Mouse (Mus musculus) spleen, postnatal 36 days (tissue): ENCODE measurements around the gene Ccdc97.
"Not testable (repeated sequence)": the region's sequence is repeated elsewhere in the genome, so short reads cannot be mapped to it uniquely, and the experiment has no call there.

ENCODE experiments used
- DNase-seq, 2 experiments: peaks; one replicate each; pipeline ENCODE4 v3.0.0; 2022; ENCODE audit warnings: low spot score in 2 of 2, mixed read lengths in 1 of 2

The Ccdc97 gene

DNA sequence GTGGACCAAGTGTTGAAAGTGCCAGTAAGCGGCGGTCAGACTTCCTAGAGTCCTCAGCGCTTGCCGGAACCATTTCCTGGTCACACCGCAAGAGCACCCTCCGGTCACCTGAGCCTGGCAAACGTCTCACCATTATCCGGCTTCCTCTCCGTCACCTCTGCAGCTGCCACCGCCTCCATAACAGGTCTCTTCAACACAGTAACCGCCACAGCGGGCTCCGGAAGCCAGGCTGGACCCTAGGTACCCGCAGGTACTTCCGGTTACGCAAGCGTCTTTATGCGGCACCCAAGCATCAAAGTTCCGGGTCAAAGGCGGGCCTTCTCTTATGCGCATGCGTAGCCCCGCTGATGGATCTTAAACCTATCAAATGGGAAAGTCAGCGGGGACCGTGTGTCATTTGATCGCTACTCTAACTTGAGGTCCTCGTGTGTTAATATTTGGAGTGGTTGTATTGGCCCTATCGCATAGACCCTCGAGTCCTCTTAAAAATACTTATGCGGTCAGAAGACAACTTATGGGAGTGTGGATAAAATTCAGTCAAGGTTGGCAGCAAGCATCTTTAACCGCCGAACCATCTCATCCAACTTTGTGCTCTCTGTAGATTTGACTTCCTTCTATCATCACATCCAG, at the start of gene Ccdc97:
TSS of gene Ccdc97 (minus strand) at position 301 of the 630 bp plus-strand sequence.
- peak; percentile 92 to 95 for DNase-seq

DNA sequence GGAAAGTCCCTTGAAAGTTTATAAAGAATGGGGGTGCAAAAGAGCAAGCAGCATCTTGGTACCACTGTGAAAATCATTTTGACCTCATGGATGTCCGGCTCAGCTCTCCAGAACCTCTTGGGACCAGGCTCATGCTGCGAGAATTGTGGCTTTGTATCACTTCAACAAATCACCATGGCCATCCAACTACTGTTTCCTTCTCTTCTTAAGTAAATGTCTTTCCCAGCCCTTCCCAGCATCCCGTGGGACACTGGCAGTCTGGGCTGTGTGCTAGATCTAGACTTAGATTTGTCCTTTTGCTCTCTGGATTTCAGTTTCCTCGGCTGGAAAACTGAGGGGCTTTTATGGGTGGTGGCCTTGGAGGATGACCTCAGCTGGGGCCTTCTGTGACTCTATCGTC, 49.3 kb upstream of the Ccdc97 start:
- no peak for DNase-seq

DNA sequence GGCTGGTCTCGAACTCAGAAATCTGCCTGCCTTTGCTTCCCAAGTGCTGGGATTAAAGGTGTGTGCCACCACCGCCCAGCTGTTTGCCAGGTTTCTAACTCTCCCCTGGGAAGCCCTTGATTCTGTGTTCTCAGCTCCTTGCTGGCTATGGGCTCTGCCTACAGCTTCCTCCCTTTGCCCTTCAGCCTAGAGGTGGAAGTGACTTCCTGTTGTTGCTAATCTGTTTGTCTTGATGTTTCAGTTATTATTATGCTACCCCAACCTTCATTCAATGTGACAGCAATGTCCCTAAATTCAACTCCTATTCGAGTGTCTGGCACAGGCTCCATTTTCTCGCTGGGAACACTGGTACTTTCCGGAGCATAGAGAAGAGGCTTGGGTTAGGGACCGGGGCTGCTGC, 47.2 kb upstream of the Ccdc97 start:
- DNase-seq: no peak

DNA sequence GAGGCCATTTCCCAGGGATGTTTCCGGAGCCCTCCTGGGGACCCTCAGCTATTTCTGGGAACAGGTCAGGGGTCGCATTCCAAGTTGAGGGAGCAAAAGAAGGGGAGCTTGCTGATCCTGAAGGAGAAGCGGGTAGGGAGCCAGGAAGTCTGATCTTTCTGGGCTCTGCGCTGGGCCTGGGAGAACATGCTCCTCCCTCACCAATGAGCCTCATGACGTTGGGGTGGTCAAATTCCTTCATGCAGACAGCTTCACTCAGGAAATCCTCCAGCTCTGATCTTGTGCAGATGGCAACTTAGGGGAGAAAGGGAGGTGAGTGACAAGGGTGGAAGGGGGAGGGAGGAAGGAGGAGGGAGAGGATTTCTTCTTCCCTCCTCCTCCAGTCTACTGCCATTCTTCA, 45.3 kb upstream of the Ccdc97 start:
- no peak for DNase-seq

DNA sequence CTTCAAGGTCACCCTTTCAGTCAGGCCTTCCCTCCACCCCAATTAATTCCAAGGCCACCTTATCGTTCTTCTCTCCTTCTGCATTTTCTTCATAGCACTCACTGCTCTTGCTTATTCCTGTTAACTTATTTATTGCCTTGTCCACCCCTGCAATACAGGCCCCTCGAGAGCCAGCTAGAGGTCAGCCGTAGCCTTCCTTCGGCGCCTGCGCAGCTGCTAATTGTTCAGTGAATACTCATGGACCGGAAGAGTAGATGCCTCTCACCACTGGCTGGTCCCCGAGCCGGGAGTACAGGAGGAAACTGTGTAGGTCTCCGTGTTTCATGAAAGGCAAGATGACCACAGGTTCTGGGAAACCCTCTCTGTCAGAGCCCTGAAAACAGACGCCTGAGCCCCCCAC, 44.8 kb upstream of the Ccdc97 start:
- DNase-seq: no peak

DNA sequence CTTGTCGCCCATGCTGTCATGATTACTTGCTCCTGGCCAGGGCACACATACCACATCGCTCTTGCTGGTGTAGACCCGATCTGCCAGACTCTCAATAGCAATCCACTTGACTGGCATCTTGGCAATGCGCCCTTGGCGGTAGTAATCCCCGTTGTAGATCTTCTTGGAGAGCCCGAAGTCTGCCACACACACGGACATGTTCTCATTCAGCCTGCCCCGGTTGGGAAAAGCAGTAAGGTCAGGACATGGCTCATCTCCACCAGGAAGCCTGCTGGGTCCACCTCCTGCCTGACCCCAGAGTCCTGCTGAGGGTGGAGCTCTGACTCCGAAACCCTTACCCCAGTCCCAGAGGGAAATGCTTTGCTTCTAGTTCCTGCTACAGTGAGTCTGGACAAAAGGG, 42.5 kb upstream of the Ccdc97 start:
- DNase-seq: no peak

DNA sequence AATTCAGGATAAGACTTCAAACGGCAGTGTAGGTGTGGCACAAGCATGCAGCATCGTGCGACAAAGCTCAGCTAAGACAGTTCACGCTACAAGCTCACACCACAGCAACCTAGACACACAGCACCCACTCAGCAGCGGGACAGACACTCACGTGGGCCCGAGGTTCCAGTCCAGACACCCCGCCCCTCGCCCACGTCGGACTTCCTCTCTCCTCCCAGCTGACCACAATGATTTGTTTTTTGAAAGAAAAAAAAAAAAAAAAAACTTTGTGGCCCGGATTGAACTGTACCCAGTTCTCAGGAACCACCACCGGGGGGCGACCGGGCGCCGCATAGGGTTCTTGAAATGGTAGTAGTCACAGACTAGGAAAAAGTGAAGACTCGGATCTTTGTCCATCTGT, 37.1 kb upstream of the Ccdc97 start:
- DNase-seq: peak; percentile 91 to 93

DNA sequence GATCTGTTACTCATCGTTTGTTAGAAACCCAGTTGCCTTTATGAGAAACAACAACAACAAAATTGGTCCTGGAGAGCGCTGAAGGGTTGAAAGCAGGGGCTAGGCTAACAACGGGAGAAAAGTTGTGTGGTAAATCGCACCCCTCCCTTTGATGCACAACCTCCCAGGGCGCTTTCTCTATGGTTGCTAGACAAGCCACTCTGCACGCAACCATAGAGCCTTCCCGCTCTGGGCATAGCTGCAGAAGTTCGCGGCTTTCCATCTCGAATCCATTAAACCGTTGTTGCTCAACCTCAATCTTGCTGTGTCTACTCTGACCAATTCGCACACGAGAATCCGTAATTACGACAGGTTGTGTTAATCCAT, 36.6 kb upstream of the Ccdc97 start:
- DNase-seq: peak in 1 of 2 experiments; percentile 68

DNA sequence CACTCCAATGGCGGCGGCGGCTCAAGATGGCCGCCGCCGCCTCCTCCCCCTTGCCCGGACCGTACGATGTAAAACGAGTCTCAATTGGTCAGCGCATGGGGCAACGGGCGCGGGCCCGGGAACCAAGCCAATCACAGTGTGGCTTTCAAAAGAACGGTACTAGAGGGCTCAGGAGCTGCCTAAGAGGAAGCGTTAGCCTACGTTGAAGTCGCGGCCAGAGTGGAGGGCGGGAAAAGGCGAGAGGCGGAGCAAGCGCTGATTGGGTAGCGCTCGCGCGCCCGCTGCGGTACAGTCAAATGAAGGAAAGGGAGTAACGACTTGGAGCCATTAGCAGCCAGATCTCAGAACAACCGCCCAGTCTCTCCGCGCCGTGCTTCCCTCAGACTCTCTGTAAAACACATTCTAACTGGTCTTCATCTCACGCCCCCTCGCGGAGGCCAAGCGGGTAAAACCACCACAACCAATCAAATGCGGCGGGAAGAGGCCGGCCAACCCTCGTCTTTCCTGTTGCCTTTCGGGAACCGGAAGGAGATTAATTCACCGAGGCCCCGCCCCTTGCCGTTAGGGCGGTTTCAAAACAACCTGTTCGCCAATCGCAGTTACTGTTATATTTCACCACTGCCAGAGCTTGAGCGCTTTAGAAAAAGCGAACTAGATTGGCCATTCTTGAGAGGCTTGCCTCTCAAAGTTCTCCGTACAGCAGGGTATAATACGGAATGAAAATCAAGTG, 36.0 kb upstream of the Ccdc97 start, which contains the start of gene Hnrnpul1:
TSS of gene Hnrnpul1 (minus strand) at position 20 of the 730 bp plus-strand sequence.
- peak; percentile 99 for DNase-seq

DNA sequence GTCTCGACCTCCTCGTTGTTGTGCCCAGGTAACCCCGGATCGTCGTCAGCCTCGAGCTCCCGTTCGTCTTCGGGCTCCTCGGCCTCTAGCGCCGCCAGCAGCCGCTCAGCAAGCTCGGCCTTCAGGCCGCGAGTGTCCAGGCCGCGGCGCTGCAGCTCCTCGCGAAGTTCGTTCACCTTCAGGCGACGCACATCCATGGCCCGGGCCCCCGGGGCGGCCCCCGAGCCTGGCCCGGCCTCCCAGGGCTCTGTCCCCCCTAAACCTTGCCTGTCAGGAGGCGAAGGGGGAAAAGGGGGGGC, 35.5 kb upstream of the Ccdc97 start:
- no peak for DNase-seq

DNA sequence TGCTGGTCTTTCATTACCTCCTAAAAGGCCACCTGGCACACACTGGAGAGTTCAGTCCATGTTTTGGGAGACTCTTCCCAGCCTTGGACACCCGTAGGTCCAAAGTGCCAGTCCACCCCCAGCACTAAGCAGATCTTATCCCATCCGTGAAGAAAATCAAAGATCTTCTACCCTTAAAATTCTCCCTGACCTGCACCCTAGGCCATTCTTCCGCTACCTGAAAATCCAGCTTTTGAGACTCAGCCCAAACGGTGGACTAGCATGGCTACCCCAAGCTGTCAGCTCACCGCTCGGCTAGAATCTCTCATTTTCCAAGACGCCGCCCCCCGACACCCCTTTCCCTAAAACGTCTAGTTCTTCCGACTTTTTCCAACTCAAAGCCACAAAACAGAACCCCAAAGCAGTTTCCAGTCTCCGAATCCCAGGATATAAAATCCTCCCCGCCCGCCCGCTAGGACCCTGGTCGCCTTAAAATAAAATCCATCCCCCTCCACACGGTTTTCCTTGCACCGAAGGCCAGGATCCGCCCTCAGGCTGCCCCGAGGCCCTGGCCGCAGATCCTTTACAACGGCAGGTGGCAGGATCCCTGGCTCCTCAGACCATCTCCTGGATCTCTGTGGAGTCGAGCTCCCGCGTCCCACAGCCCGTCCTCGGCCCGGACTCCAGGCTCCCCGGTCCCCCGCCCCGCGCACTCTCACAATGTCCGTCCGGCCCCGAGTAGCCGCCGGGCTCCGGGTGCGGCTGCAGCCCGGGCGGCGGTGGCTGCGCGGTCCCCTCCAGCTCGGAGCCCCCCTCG, 35.0 kb upstream of the Ccdc97 start:
- DNase-seq: no peak

DNA sequence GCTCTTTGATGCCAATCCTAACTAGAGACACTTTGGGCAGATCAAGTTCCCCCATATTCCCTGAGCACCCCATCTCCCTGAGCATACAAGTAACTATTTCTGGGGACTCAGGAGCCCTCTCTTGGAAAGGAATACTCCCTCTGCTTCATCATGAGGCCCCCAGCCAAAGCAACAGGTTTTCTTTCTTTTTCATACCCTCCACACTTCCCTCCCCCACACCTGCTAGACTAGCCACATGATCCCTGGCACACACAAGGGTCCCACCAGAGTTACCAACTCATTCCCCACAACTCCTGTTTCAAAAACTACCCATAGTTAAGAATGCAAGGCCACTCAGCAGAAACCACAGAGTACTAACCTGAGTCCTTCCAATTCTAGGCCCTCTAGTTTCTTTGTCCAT, 34.2 kb upstream of the Ccdc97 start:
- DNase-seq: no peak

DNA sequence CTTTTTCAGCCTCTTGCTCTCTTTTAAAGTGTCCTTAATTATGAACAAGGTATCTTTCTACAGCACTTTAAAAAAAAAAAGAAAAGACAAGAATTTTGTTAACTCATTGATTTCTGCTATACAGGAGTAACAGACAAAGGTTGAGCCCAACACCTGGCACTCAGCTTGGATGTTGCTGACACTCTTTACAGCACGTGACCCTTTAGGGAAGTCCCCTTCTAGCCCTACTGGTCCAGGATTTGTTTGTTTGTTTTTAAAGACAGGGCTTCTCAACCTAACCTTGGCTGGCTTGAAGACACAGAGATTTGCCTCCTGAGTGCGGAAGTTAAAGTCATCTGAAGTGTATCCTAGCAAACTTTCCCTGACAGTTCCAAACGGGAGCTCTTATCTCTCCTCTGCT, 28.0 kb upstream of the Ccdc97 start:
- DNase-seq: no peak

DNA sequence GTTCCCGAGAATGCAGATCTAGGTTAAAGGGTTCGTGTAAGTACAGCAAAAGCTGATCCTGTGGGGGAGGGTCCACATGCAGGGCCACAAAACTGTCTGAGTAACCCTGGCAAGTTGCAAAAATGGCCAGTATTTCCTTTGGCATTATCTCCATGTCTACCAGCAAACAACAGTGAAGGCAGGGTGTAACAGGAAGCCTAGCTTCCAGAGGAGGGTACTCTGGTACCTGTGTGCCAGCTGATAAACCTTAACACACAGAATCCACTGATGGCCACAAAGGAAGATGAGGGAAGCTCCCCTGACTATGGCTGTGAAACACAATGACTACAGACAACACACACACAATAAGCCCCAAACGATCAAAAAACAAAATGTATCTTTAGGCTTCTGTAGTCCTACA, 19.4 kb upstream of the Ccdc97 start:
- DNase-seq: no peak

DNA sequence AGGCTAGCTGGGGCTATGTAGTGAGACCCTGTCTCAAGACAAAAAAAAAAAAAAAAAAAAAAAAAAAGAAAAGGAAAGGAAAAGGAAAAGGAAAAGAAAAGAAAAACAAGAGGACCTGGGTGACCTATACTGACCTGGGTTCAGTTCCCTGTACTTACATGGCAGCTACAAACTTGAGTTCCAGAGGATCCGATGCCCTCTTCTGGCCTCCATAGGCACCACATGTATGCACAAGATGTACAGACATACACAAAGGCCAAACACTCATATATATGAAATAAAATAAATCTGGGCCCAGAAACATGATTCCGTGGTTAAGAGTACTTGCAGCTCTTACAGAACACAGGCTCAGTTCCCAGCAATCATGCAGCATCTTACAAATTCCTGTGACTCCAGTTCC, 18.0 kb upstream of the Ccdc97 start:
- no peak for DNase-seq

DNA sequence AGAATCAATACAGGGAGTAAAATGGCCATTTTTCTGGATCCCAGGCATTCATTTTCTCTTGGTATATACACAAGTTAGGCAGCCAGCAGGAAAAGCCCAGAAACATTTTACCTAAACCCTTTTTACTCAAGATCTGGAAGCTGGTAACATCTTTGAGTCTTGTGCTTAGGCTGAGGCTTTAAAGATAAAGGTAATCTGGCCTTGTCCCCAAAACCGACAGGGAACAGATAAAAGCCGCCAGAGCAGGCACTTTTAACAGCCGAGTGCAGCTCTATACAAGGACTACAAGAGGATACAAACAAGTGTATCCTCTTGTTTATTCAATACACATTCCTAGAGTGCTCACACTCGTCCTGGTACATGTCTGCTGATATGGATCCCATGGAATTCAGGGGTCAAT, 16.1 kb upstream of the Ccdc97 start:
- DNase-seq: no peak

DNA sequence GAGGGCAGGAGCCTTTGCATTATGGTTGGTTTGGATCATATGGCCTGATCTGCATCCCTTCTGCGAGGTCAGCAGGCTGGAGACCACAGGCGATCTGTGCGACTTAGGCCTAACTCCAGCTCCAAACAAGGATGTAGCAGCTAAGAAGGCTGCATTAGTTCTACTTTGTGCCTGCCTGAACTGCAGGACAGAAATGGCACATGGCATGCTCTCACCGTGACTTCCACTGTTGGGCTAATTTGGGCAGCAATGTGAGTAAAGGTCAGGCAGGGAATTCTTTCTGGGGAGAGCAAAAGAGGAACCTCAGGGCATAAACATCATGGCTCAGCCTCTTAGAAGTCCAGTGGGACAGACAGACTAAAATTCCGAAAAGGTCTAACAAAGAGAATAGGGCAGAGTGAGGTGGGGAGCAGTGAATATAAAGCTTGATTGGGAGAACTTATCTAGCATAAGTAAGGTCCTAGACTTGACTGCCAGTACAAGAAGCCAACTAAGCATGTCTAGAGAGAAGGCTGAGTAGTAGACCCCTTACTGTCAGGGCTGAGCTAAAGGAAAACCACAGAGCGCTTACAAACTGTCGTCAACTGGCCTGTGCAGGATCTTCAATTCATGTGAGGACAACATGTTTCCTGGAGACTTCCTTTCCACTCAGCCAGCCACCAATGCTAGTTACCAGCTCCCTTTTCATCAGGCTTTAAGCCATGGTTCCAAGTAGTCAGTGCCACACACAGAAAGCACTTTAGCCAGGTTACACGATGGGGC, 12.6 kb upstream of the Ccdc97 start:
- DNase-seq: no peak

DNA sequence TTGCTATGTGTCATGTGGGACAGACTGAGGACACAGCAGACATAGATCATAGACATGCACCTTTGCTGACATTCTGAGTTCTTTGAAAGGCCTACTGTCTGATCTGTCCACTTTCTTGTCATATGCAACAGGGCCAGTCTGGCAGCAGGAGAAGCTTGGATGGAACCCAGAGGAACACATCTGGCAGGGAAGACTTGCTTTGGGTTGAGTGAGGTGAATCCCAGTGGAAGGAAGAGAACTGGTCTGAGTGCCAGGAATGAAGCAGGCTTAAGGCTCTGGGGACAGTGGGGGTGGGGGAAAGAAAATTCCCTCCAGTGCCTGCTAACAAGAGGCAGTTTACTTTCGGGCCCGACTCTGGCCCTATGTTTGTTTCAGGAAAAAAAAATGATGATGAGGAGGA, 11.0 kb upstream of the Ccdc97 start:
- no peak for DNase-seq

DNA sequence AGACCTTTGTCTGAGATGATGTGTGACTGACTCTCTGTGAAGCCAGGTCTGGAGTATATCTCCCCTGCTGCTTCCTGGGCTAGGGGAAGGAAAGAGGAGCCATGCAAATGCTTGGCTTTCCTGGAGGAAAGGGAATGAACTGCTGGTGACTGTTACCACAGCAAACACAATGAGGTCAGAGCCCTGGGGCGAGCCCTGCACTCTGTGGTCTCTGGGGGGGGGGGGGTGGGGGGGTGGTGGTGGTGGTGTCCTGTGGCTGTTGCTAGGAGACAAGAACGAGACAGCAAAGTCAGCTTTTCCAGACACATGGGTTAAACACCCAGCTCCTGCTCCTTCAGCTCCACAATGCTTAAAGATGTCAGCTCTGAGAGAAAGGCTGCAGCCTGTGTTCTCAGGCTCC, 10.5 kb upstream of the Ccdc97 start:
- DNase-seq: no peak

DNA sequence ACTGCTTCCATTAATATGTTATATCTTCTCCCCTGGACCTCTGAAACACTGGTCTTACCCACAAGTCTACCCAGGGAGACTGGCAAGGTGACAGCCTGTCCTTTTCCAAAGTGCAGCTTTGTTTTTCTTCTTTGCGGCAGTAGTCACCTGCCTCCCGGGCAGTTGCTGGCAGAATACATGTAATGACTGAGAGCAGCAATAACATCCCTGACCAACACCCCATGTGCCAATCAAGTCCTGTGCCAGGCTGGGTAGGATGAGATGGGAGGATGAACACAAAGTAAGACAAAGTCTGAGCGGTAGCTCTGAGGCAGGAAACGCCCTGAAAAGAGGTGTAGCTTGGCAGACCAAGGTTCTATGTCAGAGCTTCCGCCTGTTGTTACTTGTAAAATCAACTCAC, 8.9 kb upstream of the Ccdc97 start:
- DNase-seq: no peak

DNA sequence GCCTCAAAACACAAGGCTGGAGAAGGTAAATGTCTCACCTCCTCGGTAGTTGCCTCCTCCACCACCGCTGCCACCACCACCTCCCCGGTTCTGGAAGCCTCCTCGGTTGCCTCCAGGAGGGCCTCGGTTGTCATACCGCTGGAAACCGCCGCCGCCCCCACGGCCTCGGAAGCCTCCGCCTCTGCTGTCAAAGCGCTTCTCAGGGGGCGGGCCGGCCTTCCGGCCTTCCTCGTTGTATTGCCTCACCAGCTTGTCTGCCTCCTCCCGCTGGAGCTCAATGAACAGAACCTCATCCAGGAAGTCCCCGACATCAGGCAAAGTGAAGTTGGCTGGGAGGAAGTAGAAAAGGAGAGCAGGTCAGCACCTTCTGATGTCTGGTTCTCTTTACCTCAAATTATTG, 7.0 kb upstream of the Ccdc97 start:
- DNase-seq: no peak

DNA sequence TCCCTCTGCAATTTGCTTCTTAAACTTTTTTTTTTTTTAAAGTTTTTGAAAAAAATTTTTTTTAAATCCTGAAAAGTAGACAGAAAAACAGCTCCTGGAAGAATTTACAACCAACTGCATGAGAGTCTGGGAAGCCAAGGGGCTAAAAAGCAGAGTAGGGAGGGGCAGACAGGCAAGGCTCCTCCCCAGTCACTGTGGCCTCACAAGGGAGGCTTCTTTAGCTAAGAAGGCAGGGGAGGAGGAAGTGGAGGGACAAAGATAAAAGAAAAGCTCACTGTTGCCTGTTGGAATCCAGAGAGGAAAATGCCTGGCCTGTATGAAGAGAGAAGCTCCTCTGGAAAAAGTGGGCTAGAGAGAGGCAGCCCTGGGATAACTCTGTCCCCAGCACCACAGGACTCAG, 2.9 kb upstream of the Ccdc97 start:
- DNase-seq: not testable (repeated sequence)
